ENCODE assay signal across 10 mouse cellular contexts in the genomic region with DNA sequence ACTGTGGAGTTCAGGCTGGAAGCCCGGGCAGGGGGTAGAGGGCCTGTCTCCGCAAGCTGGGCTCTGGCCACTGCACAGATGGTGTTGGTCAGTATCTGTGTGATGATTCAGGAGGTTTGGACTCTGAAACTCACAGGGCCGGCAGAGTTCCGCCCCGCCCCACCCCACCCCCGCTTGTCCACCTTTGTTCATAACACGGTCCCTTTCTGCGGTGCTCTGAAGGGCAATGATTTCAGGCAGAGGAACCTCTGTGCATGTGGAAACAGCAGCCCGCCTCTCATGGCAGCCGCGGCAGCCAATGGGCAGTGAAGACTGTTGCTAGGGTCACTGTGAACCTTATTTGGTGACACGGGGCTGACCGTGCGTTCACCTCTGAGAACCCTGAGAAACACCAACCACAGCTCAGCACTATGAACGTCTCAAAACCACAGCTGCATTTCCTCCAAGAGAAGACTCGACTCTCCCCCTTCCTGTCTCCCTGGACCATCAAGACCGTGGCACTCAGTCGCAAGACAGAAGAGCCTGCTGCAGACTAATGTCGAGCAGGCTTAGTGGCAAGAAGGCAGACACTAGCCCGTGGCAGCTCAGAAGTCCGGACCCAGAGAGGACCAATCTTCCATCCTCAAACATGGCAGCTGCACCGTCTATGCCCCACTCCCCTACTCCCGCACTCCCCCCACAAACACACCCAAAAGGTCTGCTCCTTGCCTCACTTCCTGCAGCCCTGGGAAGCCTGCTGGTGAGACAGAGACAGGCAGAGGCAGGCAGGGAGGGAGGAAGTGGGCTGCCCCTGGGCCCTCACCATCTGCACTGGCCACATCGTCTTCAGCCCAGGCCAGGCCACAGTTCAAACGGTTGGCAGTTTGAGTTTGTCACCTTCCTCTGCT. TPM values are rescaled to one million over a fixed set of nuclear protein-coding genes. Genes with fewer than 3 reads are reported as not detected.
A peak's percentile ranks its signal among the peaks of the same experiment; 100 is the strongest.
DNase-seq lines count a peak whose midpoint lies in the region; ATAC-seq lines count a peak whose summit lies in the region.
"Had no signal": no experiment of that assay in that cellular context is flagged by ENCODE, and none has a peak within 500 bp of the region (broad histone marks: within the 10 kb centered on the region; RNA-seq: fewer than 3 reads in every experiment).

No protein-coding gene starts in this region.

- H3K27ac ChIP-seq in heart, embryonic 11.5 days (ENCODE audit: low read depth, low read length) = peak overlapping the region; percentile 59
- H3K27ac ChIP-seq: hindbrain, embryonic 15.5 days had no signal

- H3K9me3 ChIP-seq in heart, embryonic 11.5 days (replicated peaks; ENCODE audit: control insufficient read depth, low read length) = no peaks in the 10 kb centered on the region; the same call in 1 of the 2 replicates
- peaks cover 12% of the 10 kb centered on the region for H3K9me3 ChIP-seq in megakaryocyte, embryonic 14.5 days
- H3K9me3 ChIP-seq: G1E; hindbrain, embryonic 15.5 days had no signal

- H3K36me3 ChIP-seq in heart, embryonic 11.5 days (ENCODE audit: control insufficient read depth, insufficient read depth, low read length) = no peaks in the 10 kb centered on the region
- H3K36me3 ChIP-seq in megakaryocyte, embryonic 14.5 days (replicated peaks; ENCODE audit: low read length) = peaks cover 15% of the 10 kb centered on the region
- H3K36me3 ChIP-seq: G1E; hindbrain, embryonic 15.5 days had no signal

- H3K9ac ChIP-seq in heart, embryonic 11.5 days (ENCODE audit: low read depth, low read length) = no peak overlapping the region
- H3K9ac ChIP-seq: hindbrain, embryonic 15.5 days had no signal

- no peaks in the 10 kb centered on the region for H3K27me3 ChIP-seq in heart, embryonic 11.5 days (ENCODE audit: control insufficient read depth, insufficient read depth, low read length)
- no peaks in the 10 kb centered on the region for H3K27me3 ChIP-seq in megakaryocyte, embryonic 14.5 days (replicated peaks)
- H3K27me3 ChIP-seq: hindbrain, embryonic 15.5 days had no signal

- 49% methylated on average over 25 of the region's 25 CpGs for WGBS in heart, embryonic 11.5 days (ENCODE audit: insufficient replicate concordance)

- 0 out of 2 replicates have a peak, but pooled peaks have one; percentile 28 for ATAC-seq in heart, embryonic 11.5 days (replicated peaks; ENCODE audit: insufficient number of reproducible peaks, low FRiP score, low TSS enrichment)

- H3K4me3 ChIP-seq in heart, embryonic 11.5 days (ENCODE audit: low read depth, low read length) = no peak overlapping the region
- peak overlapping the region; percentile 89 for H3K4me3 ChIP-seq in megakaryocyte, embryonic 14.5 days (replicated peaks)
- H3K4me3 ChIP-seq: hindbrain, embryonic 15.5 days had no signal

- peaks cover 24% of the 10 kb centered on the region for H3K4me1 ChIP-seq in heart, embryonic 11.5 days (ENCODE audit: control insufficient read depth, insufficient read depth, low read length)
- H3K4me1 ChIP-seq in megakaryocyte, embryonic 14.5 days = peaks cover 64% of the 10 kb centered on the region

- no peak overlapping the region; the same call in 1 of the 2 replicates for H3K4me2 ChIP-seq in heart, embryonic 11.5 days
- H3K4me2 ChIP-seq: hindbrain, embryonic 15.5 days had no signal

- DNase-seq in adrenal gland, postnatal 10 days = peak; percentile 52
- DNase-seq in adrenal gland, adult 2 months = no peak
- peak; percentile 92 for DNase-seq in MN1 (ENCODE audit: low spot score)
- DNase-seq in kidney, postnatal 14 days = peak; percentile 73
- peak; percentile 81 for DNase-seq in thymus, postnatal 25 days
- DNase-seq in frontal cortex, postnatal 14 days (ENCODE audit: low spot score in 2 of 2) = no peak

RNA-seq across cellular contexts. Expression of a gene that starts 21.9 kb away (rescaled TPM):
- 1 to 10 TPM in 1 of 2 experiments, not detected in 1; 1.2 TPM for total RNA-seq in adrenal gland, postnatal 10 days (2021)
- total RNA-seq in adrenal gland, adult 2 months (2021) = under 1 TPM; 0.43 to 0.45 TPM
- polyA plus RNA-seq in adrenal gland, adult 2 months (2012; rRNA removed) = 1.4 and 1.5 TPM in 2 replicates
- polyA plus RNA-seq in heart, embryonic 11.5 days (2014; fragmentation: Nextera tagmentation; extraction: Ambion mirVana) = 0.24 TPM in 1 of 2 replicates, not detected in the other
- polyA plus RNA-seq in megakaryocyte, embryonic 14.5 days (2012; ENCODE audit: insufficient read depth, low replicate concordance) = not detected in 2 replicates
- total RNA-seq: G1E had no signal
- polyA plus RNA-seq: G1E; hindbrain, embryonic 15.5 days had no signal

RNA-seq across cellular contexts. Expression of a gene that starts 25.1 kb away (rescaled TPM):
- 10 to 100 TPM; 20.0 to 36.7 TPM for total RNA-seq in adrenal gland, postnatal 10 days (2021)
- 10 to 100 TPM; 22.7 to 35.5 TPM for total RNA-seq in adrenal gland, adult 2 months (2021)
- polyA plus RNA-seq in adrenal gland, adult 2 months (2012; rRNA removed) = 43.7 and 59.0 TPM in 2 replicates
- polyA plus RNA-seq in heart, embryonic 11.5 days (2014; fragmentation: Nextera tagmentation; extraction: Ambion mirVana) = 8.5 and 8.8 TPM in 2 replicates
- 5.1 TPM in 1 of 2 replicates, not detected in the other for polyA plus RNA-seq in megakaryocyte, embryonic 14.5 days (2012; ENCODE audit: insufficient read depth, low replicate concordance)

Comparison
In these comparisons a context has a peak if more than half of its experiments do, and no peak if none do; other contexts are left out.
1. DNase-seq: peak in adrenal gland, postnatal 10 days (single experiment), MN1 (single experiment), kidney, postnatal 14 days (single experiment) and thymus, postnatal 25 days (single experiment); none in adrenal gland, adult 2 months (single experiment) and frontal cortex, postnatal 14 days (0 of 2).